Mouse (Mus musculus): ENCODE data around the gene Ank3. TPM values are rescaled to one million over a fixed set of nuclear protein-coding genes. Genes with fewer than 3 reads are reported as not detected.
A peak's percentile ranks its signal among the peaks of the same experiment; 100 is the strongest.

Ank3 gene
- total and polyA plus RNA-seq, 2 experiments from 2014 or later = 23.4 to 64.7 TPM

DNA sequence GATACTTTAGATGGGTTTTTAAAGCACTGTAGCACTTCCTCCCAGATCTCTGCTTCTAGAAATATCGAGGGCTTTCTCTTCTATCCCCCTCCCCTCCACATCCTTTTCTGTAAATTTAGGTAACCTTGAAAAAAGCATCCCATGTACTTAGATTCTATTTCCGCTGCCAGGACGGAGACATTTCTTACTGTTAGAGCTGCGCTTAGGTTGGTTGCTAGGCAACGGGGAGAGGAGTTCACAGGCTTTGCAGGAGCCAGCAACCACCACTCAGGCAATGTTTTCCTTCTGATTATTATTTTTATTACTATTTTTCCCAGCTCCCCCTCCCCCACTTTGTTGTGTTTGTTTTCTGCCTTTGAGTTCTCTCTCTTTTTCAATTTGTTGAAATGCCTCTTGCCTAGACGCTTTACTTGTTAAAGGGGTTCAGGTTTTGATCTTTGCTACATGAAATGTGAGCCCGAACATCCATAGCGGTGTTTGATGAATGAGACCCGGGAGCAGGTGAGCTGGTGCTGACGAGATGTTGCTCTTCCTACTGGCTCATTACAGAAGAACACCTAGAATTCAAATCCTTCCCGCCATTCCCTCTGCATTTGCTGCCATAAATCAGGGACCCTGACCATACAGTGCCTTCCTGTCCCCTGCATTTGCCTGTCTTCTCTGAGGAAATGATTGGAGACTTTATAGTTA lies 101.7 kb downstream of the Ank3 start:
- Histone ChIP-seq H3K4me2 (ENCODE audit: low read depth, low read length) (no peak overlapping the region), H3K27me3 (ENCODE audit: control insufficient read depth, insufficient read depth, low read length) (no peaks in the 10 kb centered on the region), H3K9ac (replicated peaks; ENCODE audit: low read depth, low read length) (no peak overlapping the region), H3K9me3 (replicated peaks; ENCODE audit: control insufficient read depth, low read length) (no peaks in the 10 kb centered on the region), H3K27ac (ENCODE audit: low read depth) (no peak overlapping the region), H3K4me3 (ENCODE audit: low read depth, low read length) (no peak overlapping the region), H3K36me3 (replicated peaks; ENCODE audit: control insufficient read depth, insufficient read depth, low read length) (no peaks in the 10 kb centered on the region), H3K4me1 (ENCODE audit: control insufficient read depth, insufficient read depth) (no peaks in the 10 kb centered on the region)
- WGBS = 55% methylated on average over 11 of the region's 11 CpGs
- TF ChIP-seq CTCF (IDR thresholded peaks at IDR 0.05; ENCODE audit: low read depth) = no peak
- TF ChIP-seq EP300 (IDR thresholded peaks at IDR 0.05; ENCODE audit: low read depth) = no peak
- ATAC-seq (ENCODE audit: insufficient read depth, low read depth) (no peak), DNase-seq (ENCODE audit: low spot score) (peak; percentile 48)

- no peak overlapping the region for H3K4me2 ChIP-seq (ENCODE audit: low read depth, low read length)
- no peaks in the 10 kb centered on the region for H3K9me3 ChIP-seq (replicated peaks; ENCODE audit: control insufficient read depth, low read length)
- no peaks in the 10 kb centered on the region for H3K27me3 ChIP-seq (ENCODE audit: control insufficient read depth, insufficient read depth, low read length)
- no peak overlapping the region for H3K4me3 ChIP-seq (ENCODE audit: low read depth, low read length)
- H3K4me1 ChIP-seq (ENCODE audit: control insufficient read depth, insufficient read depth) = no peaks in the 10 kb centered on the region
- H3K27ac ChIP-seq (ENCODE audit: low read depth) = no peak overlapping the region
- TF ChIP-seq CTCF (IDR thresholded peaks at IDR 0.05; ENCODE audit: low read depth) (no peak), EP300 (IDR thresholded peaks at IDR 0.05; ENCODE audit: low read depth) (no peak)
- H3K36me3 ChIP-seq (replicated peaks; ENCODE audit: control insufficient read depth, insufficient read depth, low read length) = no peaks in the 10 kb centered on the region
- 81% methylated on average over 4 of the region's 4 CpGs for WGBS
- no peak overlapping the region for H3K9ac ChIP-seq (replicated peaks; ENCODE audit: low read depth, low read length)
- ATAC-seq (ENCODE audit: insufficient read depth, low read depth) (no peak), DNase-seq (ENCODE audit: low spot score) (no peak)
Measured at GRCm38 (mm10) chr10:69503791-69504190, 105.2 kb downstream of the Ank3 start.

- 71% methylated on average over 8 of the region's 8 CpGs for WGBS
- DNase-seq (ENCODE audit: low spot score) = no peak
- no peak overlapping the region for H3K4me2 ChIP-seq (ENCODE audit: low read depth, low read length)
- H3K4me1 ChIP-seq (ENCODE audit: control insufficient read depth, insufficient read depth) = no peaks in the 10 kb centered on the region
- H3K9me3 ChIP-seq (replicated peaks; ENCODE audit: control insufficient read depth, low read length) = no peaks in the 10 kb centered on the region
- H3K27ac ChIP-seq (ENCODE audit: low read depth) = no peak overlapping the region
- TF ChIP-seq CTCF (IDR thresholded peaks at IDR 0.05; ENCODE audit: low read depth) (no peak), EP300 (IDR thresholded peaks at IDR 0.05; ENCODE audit: low read depth) (no peak)
- no peaks in the 10 kb centered on the region for H3K27me3 ChIP-seq (ENCODE audit: control insufficient read depth, insufficient read depth, low read length)
- no peak overlapping the region for H3K9ac ChIP-seq (replicated peaks; ENCODE audit: low read depth, low read length)
- H3K36me3 ChIP-seq (replicated peaks; ENCODE audit: control insufficient read depth, insufficient read depth, low read length) = no peaks in the 10 kb centered on the region
- ATAC-seq (ENCODE audit: insufficient read depth, low read depth) = no peak
- H3K4me3 ChIP-seq (ENCODE audit: low read depth, low read length) = no peak overlapping the region
Measured at GRCm38 (mm10) chr10:69507719-69508118, 109.1 kb downstream of the Ank3 start.

- ATAC-seq (ENCODE audit: insufficient read depth, low read depth) (no peak), DNase-seq (ENCODE audit: low spot score) (no peak)
- Histone ChIP-seq H3K27me3 (ENCODE audit: control insufficient read depth, insufficient read depth, low read length) (no peaks in the 10 kb centered on the region), H3K9me3 (replicated peaks; ENCODE audit: control insufficient read depth, low read length) (no peaks in the 10 kb centered on the region), H3K4me2 (ENCODE audit: low read depth, low read length) (no peak overlapping the region), H3K4me1 (ENCODE audit: control insufficient read depth, insufficient read depth) (no peaks in the 10 kb centered on the region), H3K27ac (ENCODE audit: low read depth) (no peak overlapping the region), H3K9ac (replicated peaks; ENCODE audit: low read depth, low read length) (no peak overlapping the region), H3K36me3 (replicated peaks; ENCODE audit: control insufficient read depth, insufficient read depth, low read length) (no peaks in the 10 kb centered on the region), H3K4me3 (ENCODE audit: low read depth, low read length) (no peak overlapping the region)
- 57% methylated on average over 8 of the region's 8 CpGs for WGBS
- TF ChIP-seq CTCF (IDR thresholded peaks at IDR 0.05; ENCODE audit: low read depth) (no peak), EP300 (IDR thresholded peaks at IDR 0.05; ENCODE audit: low read depth) (no peak)
Measured at GRCm38 (mm10) chr10:69510392-69510791, 111.8 kb downstream of the Ank3 start.

DNA sequence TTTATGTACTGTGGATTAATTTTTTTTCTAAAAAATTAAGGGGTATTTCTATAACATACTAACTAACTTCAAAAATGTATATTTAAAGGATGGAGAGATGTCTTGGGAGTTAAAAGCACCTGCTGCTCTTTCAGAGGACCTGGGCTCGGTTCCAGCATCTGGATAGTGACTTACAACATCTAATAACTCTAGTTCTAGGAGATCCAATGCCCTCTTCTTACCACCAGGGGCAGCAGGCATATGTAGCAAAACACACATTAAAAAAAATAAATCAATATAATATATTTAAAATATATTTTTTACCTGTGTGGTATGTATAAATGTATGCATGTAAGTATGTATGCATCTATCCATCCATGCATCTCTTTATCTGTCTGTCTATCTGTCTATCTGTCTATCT lies 112.7 kb downstream of the Ank3 start:
- Histone ChIP-seq H3K9ac (replicated peaks; ENCODE audit: low read depth, low read length) (no peak overlapping the region), H3K9me3 (replicated peaks; ENCODE audit: control insufficient read depth, low read length) (no peaks in the 10 kb centered on the region), H3K36me3 (replicated peaks; ENCODE audit: control insufficient read depth, insufficient read depth, low read length) (no peaks in the 10 kb centered on the region), H3K4me3 (ENCODE audit: low read depth, low read length) (no peak overlapping the region), H3K27ac (ENCODE audit: low read depth) (no peak overlapping the region), H3K4me2 (ENCODE audit: low read depth, low read length) (no peak overlapping the region), H3K4me1 (ENCODE audit: control insufficient read depth, insufficient read depth) (no peaks in the 10 kb centered on the region), H3K27me3 (ENCODE audit: control insufficient read depth, insufficient read depth, low read length) (no peaks in the 10 kb centered on the region)
- DNase-seq (ENCODE audit: low spot score) (no peak), ATAC-seq (ENCODE audit: insufficient read depth, low read depth) (no peak)
- WGBS = 63% methylated on average over 1 of the region's 1 CpGs
- TF ChIP-seq EP300 (IDR thresholded peaks at IDR 0.05; ENCODE audit: low read depth) (no peak), CTCF (IDR thresholded peaks at IDR 0.05; ENCODE audit: low read depth) (peak; percentile 33)

DNA sequence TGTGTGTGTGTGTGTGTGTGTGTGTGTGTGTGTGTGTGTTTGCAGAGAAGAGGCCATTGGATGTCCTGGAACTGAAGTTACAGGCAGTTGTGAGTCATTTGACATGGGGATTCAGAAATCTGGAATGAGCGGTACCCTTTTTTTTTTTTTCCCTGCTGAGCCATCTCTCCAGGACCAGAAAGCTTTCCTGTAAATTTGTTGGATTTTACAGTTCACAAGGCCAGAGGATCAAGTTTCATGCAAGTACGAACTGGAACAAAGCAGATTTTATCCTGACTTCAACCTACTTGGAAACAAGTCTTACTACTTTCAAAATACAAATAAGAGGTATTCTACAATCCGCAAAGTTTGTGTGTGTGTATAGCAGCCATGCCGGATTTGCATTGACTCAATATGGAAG lies 123.4 kb downstream of the Ank3 start:
- Histone ChIP-seq H3K4me3 (ENCODE audit: low read depth, low read length) (no peak overlapping the region), H3K4me1 (ENCODE audit: control insufficient read depth, insufficient read depth) (no peaks in the 10 kb centered on the region), H3K9me3 (replicated peaks; ENCODE audit: control insufficient read depth, low read length) (no peaks in the 10 kb centered on the region), H3K4me2 (ENCODE audit: low read depth, low read length) (no peak overlapping the region), H3K27me3 (ENCODE audit: control insufficient read depth, insufficient read depth, low read length) (no peaks in the 10 kb centered on the region), H3K36me3 (replicated peaks; ENCODE audit: control insufficient read depth, insufficient read depth, low read length) (no peaks in the 10 kb centered on the region), H3K27ac (ENCODE audit: low read depth) (no peak overlapping the region), H3K9ac (replicated peaks; ENCODE audit: low read depth, low read length) (no peak overlapping the region)
- 81% methylated on average over 4 of the region's 4 CpGs for WGBS
- TF ChIP-seq EP300 (IDR thresholded peaks at IDR 0.05; ENCODE audit: low read depth) = no peak
- no peak for TF ChIP-seq CTCF (IDR thresholded peaks at IDR 0.05; ENCODE audit: low read depth)
- DNase-seq (ENCODE audit: low spot score) (no peak), ATAC-seq (ENCODE audit: insufficient read depth, low read depth) (no peak)
